Mouse (Mus musculus) urinary bladder, postnatal 14 days (tissue): Measurements from ENCODE around the gene Tsc22d2.
"Not testable (repeated sequence)": the region's sequence is repeated elsewhere in the genome, so short reads cannot be mapped to it uniquely, and the experiment has no call there.

ENCODE experiments used
- DNase-seq: peaks from one replicate; pipeline ENCODE4 v3.0.0; 2021; ENCODE audit warnings: low spot score

Gene Tsc22d2

DNA sequence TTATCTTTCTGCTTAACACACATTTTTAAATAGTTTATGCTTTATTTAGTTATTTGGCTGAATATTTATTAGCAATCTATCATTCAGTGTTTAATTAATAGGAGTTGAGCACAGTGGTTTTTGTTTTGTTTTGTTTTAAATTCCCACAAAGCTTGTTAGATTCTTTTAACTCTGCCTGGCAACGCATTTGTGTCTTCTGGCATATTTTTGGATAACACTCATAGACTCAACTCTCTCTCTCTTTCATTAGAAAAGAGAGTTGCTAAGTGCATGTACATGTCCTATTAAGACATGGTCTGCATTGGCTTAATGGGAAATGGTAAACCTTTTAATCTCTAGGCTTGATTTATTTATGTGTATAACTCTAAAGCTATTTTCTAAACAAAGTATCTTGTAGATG is 14.3 kb downstream of the Tsc22d2 start:
- no peak for DNase-seq

DNA sequence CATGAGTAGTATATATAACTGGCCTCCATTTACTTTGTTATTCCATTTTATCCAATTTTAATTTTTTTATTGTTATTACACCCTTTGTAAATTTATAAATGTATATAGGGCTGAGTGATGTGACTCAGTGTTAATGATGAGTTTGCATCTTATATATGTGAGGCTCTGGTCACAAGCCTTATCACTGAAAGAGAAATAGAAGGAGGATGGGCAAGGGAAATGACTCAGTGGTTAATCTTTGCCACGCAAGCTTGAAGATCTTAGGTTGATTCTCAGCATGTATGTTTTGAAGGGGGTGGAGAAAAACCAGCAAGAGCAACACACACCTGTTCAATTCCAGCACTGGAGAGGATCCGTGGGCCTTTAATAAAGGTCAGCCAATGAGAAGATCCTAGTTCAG is 19.9 kb downstream of the Tsc22d2 start:
- DNase-seq, result no peak

DNA sequence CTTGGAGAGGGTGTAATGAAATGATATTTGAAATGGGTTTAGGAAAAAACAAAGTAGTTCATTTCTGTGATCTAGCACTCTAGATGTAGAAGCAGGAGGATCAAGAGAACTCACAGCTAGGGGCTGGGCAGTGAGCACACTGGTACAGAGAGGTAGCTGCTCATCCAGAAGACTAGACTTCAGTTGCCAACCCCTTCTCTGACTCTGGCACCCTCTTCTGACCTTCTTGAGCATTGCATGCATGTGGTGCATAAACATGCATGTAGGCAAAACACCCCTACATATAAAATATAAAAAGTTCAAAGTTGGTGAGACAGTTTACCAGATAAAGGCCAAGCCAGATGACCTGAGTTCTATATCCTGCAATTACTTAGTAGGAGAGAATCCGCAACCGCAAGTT is 33.7 kb downstream of the Tsc22d2 start:
- DNase-seq, result peak; percentile 4

DNA sequence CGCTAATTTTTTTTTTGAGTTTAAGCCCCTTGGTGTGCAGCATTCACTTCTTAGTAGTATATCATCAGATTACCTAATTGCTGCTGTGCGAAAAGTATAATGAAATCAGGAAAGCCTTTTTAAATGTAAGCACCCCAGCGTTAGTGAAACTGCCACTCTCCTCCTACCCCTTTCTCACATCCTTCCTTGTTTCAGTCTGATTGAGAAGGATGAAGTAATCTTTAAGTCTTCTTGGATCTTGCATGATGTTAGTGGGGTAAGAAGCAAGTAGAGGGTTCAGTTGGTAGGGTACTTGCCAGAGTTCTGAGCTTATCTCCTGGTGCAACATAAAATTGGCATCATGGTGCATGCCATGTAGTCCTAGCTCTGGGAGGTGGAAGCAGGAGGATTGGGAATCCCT is 35.0 kb downstream of the Tsc22d2 start:
- no peak for DNase-seq

DNA sequence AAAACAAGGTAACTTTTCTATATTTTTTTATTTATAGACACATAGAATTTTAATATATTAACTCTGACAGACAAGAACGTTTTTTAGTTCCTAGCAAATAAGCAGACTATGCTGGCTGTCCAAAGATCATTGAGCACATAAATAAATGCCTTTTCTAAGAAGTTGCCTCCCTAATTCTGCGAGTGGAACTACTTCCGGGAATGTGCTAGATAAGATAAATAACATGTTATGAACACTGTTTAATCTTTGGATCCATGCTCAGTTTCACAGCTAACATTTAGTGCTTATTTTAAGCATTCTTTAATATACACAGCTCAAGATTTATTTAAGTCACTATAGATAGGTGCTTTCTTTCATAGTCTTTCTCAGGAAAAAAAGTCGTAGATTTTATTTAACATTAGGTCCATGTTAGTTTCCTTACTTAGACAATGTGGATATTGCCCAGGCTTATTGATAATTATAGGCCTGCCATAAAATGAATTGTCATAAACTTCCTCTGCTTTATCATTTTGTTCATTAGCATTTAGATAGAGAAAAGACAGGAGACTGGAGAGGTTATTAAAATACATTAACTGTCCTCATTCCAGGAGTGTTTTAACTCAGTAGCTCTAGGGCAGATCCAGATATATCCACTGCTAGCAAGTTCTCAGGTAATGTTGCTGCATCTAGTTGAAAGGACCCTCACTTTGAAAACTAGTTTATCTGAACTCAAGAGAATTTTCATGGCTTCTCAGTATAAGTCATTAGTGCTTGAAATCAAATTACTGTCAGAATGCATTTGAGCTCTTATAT is 40.1 kb downstream of the Tsc22d2 start:
- DNase-seq, result no peak

DNA sequence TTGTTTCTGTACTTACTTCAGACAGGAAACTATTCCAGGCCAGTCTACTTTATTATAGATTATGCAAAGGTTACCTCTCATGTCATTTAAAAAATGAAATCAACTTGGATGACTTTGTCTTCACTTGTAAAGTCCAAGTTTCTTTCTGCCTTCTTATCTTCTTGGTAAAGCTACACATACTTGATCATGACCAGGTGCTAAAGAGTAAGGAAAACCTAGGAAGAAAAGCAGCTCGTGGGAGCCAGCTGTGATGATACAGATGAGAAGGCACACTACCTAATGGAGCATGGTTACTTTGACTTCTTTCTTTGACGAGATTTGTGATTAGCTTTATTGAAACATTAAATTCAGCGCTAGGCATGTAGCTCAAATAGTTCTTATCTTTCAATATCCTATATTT is 40.7 kb downstream of the Tsc22d2 start:
- DNase-seq, result no peak

DNA sequence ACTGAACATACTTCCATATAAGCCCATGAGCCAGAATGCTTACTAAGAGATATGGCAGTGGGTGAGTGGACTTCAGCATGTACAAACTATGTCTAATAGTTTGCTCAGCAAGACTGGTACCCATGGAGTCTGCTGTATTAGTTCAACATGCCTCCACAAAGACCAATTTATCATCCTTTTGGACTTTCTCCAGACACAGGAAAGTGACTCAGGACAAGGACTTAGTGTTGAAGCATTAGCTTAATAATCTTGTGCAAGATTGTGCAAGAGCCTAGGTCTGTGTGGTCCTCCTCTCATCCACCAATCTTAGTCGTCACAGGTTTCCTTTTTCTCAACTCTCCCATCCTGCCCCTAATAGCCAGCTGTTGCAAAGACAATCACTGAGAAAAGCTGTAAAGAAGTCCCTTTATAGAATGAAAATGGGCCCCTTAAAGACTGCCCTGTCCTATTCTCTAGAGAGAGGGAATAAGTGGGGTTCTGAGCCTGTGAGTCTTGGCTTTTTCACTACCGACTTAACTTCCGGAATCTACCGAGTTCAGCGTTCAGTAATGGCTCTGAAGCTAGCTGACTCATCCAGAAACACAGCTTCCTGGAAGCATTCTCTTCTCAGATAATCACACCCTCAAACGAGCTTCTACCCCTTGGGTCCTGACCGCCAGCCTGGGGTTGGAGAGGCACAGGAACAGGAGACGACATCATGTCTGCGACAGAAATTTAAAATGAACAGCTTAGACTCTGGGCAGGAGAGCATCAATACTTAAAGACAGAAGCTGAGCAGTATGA is 55.3 kb downstream of the Tsc22d2 start:
- DNase-seq, result no peak

DNA sequence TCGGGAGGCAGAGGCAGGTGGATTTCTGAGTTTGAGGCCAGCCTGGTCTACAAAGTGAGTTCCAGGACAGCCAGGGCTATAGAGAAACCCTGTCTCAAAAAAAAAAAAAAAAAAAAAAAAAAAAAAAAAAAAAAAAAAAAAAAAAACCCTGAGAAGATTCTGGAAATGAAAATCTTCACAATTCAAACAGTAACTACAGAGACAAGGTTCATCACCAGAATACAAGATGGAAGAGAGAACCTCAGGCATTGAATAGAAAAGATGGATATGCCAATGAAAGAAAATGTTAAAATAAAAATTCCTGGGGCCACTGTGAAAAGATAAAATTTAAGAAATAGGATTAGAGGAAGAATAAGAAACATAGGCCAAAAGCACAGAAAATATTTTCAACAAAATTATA is 60.8 kb downstream of the Tsc22d2 start:
- not testable (repeated sequence) for DNase-seq

DNA sequence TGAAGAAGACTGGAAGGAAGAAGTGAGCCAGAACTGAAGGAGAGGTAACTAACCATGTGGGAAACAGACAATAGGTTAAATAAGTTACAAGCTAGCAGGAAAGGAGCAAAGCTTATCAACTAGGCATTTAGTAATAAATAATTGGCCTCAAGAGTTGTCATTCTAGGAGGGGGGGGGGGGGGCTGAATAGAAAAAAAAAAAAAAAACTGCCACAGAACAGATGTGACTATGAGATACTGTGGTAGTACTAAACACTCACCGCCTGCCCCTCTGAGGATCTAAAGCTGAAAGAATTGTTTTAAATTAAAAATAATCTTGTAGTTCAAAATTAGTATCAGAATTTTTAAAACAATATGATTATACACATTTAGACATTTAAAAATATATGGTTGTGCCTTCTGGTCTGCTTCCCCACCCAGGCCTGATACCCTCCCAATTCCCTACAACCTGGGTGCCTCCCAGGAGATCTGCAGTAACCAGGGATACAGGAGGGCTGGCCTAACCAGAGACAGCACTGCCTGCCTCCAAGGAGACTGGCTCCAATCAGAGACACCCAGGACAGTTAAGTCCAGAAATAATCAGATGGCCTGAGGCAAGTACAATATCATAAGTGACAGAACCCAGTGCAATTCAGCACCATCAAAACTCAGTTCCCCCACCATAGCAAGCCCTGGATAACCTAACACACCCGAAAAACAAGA is 64.4 kb downstream of the Tsc22d2 start:
- DNase-seq, result no peak

DNA sequence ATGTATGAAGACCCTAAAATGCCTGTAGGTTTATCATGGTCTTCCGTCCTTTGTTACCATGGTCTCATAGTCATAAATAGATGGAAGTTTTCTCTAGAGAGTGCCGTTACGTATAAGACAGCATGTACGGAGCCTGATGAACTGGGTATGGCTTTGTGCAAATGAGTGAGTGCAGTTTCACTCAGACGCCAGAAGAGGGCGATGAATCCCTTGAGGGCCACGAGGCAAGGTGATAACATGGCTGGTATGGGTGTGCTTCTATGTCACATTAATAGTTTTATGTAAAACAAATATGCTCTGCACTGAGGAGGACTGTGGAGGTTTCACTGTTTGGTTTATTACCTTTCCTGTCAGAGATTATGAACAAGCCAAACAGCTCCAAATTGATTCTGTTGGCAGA is 71.4 kb downstream of the Tsc22d2 start:
- no peak for DNase-seq

DNA sequence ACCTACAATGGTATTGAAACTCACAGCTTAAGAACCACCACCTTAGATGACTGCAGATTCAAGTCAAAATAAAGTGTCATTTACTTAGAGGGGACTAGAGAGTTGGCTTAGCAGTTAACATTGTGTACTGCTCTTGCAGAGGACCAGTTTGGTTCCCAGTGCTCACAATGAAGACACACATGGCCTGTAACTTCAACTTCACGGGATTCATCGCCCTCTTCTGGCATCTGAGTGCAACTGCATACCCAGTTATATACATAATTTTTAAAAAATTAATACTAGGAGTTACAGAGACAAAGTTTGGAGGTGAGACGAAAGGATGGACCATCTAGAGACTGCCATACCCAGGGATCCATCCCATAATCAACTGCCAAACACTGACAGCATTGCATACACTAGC is 72.6 kb downstream of the Tsc22d2 start:
- no peak for DNase-seq

DNA sequence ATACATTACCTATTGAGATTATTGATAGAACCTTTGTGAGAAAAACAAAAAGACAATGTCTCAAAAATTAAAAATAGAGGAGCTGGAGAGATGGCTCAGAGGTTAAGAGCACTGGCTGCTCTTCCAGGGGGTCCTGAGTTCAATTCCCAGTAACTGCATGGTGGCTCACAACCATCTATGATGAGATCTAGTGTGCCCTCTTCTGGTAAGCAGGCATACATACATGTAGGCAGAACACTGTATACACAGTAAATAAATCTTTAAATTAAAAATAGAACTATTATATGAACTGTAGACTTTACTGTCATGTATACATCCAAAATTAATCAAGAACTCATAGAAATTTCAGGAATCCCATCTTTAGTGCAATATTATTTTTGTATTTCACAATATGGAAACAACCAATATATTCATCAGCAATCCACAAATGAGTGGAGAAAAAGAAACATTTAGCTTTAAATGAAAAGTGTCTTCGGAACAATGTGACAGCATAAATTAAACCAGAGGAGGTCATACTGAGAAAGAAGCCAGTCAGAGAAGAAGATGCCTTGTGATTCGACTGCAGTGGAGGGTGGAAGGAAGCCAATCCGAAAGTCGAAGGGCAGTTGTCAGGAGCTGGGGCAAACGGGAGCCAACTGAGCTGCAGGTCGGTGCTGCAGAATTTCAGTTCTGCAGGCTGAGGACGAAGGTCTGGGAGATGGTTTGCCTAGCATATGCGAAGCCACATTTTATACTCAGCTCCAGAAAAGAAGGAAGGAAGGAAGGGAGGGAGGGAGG is 73.7 kb downstream of the Tsc22d2 start:
- DNase-seq, result no peak

DNA sequence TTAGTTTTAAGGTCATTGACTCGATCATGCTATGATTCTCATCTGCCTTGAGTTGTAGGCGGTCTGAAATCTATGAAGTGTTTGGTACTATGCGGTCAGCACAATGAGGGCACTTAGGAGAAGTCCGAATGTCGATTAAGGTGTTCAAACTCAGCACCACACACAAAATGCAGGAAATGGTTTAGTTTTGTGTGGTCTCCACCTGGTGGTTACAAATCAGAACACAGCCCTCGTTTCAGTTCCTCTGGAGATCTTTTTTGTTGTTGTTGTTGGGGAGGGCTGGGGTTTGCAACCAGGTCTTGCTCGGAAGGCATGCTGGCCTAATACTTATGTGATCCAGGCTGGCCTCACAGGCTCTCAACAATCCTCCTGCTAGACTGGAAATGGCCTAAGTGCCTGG is 76.3 kb downstream of the Tsc22d2 start:
- DNase-seq, result peak; percentile 31

DNA sequence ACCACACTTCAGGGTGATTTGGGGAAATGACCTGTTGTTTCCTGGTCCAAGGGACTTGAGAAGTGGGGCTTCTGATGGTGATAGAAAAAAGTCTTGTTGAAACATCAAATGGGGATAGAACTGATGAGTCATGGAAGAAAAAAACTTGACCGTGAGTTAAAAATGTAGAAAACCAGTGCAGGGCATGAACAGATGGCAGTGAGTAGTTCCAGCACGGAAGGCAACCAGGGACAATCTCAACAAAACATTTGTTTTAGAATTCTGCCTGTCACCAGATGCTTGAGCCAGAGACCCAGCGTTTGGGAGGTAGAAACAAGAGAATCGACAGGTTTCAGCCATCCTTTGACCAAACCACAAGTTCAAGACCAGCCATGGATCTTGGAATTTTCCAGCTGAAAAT is 79.1 kb downstream of the Tsc22d2 start:
- DNase-seq, result no peak

DNA sequence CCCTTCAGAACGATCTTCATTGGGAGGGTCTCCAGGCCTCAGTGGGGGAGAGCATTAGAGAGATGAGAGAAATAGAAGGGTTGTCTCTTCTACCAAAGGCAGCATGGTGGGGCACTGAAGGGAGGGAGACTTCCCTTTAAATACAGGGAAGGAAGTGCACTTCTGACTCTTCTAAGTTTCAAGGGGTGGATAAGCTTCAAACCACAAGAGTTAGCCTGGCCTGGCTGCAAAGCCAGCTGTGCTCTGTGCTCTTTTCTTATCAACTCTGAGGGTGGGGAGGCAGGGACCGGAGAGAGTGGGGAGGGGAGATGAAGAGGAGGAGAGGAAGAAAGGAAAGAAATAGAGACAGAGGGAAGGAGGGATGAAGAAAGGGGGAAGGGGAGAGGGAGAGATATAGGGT is 87.4 kb downstream of the Tsc22d2 start:
- no peak for DNase-seq

DNA sequence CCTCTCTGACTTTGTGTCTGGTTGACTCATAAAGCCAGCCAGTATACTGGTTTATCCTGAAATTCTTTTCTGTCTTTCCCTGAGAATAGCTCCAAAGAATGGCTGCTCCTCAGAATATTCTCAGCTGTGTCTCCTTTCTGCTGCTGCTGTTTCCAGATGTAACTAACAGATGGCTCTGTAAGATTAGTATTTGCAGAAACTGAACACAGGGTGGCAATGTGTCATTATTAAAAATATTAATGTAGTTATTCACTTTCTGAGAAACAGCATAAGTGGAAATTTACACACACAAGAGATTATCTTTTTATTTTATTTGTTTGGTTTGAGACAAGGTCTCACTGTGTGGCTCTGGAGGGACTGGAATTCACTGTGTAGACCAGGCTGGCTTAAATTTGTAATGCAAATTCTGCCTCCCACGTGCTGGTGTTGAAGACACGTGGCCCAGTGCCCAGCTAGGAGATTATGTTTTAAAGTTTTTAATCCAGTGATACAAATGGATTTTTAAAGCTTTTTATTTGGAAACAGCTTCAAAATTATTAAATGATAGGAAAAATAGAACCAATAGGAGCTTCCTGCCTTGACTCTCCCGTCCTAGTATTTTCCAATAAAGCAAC is 89.3 kb downstream of the Tsc22d2 start:
- no peak for DNase-seq

DNA sequence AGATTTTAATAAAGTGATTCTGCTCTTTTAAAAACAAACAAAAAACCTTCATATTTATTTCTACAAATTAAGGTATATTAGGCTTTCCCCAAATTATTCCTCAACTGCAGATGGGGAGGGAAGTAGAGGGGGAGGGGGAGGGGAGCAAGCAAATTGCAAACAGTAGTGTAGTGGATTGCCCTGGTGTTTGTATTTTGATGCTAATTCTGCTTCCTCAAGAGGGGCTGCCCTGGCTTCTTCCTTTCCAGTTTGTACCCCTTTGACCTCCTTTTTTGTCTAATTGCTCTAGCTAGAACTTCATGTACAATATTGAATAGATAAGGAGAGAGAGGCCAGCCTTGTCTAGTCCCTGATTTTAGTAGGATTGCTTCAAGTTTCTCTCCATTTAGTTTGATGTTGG is 90.2 kb downstream of the Tsc22d2 start:
- DNase-seq, result no peak

DNA sequence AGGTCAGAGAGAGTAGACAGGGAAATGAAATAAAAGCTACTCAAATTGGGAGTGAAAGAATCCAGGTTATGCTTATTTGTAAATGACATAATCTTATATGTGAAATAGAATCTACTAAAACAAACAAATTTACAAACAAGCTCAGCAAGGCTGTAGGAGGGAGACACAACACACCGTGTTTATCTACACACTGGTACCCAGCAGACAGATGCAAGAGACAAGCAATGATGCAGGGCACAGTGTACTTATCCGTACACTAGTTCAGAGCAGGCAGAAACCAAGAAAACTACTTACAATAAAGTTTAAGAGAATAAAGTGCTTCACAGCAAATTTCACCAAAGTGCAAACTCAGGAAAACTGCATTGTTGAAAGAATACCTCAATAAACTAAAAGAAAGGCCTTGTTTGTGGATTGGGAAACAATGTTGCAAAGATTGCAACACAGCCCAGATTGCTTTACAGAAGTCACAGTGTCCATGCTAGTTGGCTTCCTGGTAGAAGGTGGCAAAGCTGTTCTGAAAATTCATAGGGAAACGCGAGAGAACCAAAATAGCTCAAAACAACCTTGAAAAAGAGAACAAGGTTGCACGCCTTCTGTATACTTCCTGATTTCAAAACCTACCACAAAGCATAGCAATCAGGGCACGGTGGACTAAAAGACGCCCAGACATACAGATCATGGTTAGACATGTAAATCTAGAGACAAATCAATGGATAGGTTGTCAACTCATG is 93.7 kb downstream of the Tsc22d2 start:
- no peak for DNase-seq

DNA sequence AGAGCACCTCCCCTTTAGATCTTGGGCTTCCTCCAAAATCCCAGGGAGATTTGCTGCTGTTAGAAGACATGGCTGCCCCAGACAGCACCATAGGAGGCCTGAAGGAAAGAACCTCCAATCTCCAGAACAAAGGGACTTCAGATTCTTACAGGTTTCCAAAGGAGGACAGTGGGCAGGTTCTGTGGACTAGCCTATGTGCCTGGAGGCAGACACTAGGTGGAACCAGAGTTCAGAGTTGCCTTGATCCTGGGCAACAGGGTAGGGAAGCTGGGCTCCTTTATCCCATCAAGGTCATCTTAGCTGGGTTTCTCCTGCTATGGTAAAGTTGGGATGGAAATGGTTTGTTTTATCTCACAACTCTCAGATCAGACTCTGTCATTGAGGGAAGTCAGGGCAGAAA is 97.1 kb downstream of the Tsc22d2 start:
- DNase-seq, result no peak

DNA sequence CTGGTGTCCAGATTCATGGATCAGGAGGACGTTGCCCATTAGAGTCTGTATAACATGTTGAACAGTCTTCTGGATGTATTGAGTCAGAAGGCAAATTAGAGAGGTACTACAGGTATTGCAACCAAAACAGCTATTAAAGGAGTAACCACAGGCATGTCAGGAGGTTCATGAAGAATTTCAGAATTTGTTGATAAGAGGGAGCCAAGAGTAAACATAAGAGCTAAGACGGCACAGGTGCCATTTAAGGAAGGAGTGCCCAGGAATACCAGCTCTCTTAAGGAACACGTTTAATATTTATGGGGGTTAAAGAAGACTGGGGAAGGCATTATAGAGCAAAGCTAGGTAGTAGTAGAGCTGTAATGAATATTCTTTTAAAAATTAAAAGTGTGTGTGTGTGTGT is 98.2 kb downstream of the Tsc22d2 start:
- no peak for DNase-seq

DNA sequence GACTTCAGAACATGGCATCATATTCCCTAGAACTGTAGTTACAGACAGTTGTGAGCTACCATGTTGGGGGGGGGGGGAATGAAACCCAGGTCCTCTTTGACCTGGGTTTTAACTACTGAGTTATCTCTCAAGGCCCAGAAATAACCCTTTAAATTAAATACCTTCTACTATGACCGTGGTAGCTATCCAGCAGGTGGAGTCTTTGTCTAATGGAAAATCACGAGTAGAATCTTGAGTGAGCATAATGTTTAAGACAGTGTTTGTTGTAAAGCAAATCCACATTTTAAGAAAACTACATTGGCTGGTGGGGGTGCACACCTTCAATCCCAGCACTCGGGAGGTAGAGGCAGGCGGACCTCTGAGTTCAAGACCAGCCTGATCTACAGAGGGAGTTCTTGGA is 99.0 kb downstream of the Tsc22d2 start:
- DNase-seq, result no peak
